Mouse (Mus musculus) thymus, postnatal 25 days (tissue): ENCODE data around the gene 1810013L24Rik.
"Not testable (repeated sequence)": the region's sequence is repeated elsewhere in the genome, so short reads cannot be mapped to it uniquely, and the experiment has no call there.

Experiments
- DNase-seq: peaks from one replicate; pipeline ENCODE4 v3.0.0; 2022

1810013L24Rik gene

DNA sequence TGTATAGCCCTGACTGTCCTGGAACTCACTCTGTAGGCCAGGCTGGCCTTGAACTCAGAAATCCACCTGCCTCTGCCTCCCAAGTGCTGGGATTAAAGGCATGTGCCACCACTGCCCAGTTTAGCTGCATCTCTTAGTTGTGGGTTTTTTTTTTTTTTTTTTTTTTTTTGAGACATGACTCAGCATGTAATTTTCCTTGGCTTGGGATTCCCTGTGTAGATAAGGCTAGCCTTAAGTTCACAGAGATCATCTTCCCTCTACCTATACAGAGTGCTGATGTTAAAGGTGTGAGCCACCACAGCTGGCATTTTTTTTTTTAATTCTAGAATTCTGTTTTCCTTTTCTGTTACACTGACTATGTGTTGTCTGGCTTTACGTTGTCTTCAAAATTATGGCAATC, 7.7 kb downstream of the 1810013L24Rik start:
- no peak for DNase-seq

DNA sequence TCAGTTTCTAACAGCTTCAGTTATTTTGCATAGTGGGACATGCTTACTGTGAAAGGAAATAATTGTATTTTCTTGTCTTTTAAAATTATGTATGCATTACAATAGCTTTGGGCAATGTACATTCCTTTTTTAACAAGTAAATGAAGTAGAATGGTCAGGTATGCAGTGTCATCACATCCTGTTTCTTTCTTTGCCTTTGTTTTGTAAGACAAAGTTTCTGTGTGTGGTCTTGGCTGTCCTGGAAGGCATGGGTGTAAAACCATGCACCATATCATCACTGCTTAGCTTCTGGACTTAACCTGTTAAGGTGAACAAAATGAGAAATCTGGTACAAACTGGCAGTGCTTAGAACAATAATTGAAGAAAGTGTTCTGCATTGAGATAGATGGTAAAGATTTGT, 9.0 kb downstream of the 1810013L24Rik start:
- DNase-seq = no peak

DNA sequence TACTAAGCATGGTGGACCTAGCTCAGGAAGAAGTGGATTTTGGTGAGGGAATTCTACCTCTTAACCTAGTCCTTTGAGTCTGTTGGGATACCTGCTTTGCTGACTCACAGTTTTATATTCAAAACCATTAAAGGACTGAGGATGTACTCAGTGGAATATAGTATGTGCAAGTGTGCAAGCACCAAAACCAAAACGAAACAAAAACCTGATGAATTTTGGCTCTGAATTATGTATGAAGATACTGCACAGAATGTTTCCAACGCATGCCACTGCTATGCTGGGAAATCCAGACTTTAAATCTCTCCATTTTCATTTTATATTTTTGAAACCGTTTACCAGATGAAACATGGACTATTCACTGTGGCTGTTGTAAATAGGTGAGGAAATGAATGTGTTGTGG, 10.7 kb downstream of the 1810013L24Rik start:
- DNase-seq = no peak

DNA sequence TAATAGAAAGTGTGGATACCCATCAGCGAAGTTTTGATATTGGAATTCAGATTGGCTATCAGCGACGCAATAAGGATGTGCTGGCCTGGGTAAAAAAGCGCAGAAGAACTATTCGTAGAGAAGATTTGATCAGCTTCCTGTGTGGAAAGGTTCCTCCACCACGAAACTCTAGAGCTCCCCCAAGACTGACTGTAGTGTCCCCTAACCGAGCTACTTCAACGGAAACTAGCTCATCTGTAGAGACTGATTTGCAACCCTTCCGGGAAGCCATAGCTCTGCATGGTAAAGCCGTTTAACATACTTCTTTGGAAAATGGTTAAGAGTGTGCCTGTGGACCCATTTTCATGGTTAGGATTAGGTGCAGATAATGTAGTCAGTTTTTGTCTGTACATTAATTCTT, 13.1 kb downstream of the 1810013L24Rik start:
- no peak for DNase-seq

DNA sequence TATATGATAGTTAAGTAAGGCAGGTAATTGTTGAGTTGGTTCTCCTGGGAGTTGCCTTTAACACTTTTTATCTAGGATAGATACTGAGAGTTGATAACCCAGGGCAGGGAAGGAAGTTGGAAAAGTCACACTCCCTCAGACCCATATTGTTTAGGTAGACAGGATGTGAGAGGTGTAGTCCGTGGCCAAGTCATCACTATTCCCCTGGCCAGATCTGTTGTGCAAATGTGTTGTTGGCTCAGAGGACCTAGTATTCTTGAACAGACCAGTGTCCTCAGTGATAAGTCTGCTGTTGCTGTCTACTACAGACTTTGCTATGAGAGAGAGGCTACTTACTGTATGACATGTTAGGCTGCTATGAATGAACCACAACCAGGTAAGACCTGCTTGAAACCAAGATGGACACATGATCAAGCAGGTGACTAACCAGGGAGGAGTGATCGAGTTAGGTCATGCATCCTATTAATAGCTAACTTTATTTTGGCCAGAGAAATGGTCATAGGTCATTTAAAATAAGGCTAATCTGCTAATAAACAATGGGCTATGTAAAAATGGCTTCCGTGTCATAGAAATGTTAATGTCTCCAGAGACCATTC, 13.8 kb downstream of the 1810013L24Rik start:
- DNase-seq = no peak

DNA sequence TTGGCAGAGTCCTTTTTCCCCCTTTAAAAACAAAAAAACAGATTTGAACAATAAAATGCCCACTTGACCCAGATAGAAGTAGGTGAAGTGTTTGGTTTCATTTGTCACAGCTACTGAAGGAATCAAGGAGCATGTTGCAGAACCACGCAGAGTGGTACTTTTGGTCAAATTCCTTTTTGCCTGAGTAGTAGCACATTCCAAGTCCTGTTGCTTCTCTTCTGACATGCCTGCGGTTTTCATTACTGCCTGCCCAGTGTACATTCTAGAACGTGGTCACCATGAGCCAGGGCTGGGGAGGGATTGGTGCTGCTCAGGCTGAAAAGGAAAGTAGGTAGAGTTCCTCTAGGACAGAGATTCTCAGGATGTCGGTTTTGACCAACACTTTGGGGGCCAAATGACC, 16.1 kb downstream of the 1810013L24Rik start:
- DNase-seq = no peak

DNA sequence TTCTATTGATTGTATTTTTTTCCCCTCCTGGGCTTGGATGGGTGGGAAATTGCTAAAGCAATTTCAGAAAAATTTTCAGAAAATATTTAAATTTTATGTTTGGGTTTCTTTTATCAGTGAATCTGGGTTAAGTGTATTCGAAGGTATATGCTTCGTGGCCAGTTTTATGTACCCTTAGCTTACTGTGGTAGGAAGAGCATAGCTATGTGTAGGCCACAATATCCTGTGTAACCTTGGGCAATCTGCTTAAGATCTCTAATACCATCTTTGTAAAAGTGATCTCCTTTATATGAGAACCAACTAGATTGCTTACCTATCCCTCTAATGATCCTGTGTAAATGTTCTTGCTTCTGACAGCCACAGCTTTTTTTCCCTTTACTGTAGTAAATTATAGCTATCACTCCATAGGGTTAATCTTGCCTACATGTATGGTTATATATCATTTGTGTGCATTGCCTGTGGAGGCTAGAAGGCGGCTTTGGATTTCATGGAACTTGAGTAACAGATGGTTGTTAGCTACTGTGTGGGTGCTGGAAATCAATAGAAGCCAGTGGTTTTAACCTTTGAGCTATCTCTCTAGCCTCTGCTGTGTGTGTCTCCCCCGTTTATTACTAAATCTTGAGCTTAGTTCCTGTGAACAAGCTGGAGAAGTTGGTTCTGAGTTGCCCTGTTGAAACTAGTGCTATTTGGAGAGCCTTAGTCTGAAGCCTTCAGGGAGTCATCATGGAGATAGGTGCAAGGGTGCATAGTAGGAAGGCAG, 18.6 kb downstream of the 1810013L24Rik start:
- DNase-seq = no peak

DNA sequence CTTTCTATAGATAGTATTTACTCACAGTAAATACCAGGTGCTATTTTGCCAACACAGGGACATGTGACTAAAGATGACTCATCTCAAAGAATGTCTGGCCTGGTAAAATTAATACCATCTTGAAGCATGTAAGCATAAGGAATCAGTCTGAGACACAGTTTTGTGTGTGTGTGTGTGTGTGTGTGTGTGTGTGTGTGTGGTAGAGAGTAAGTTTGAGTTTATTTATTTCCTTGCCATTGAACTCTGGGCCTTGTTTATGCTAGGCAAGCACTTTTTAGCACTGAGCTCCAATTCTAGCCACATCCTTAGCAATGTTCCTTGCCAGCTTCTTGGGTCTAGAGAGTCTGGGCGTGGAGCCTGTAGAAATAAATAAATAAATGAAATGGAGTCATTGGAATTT, 20.0 kb downstream of the 1810013L24Rik start:
- DNase-seq = no peak

DNA sequence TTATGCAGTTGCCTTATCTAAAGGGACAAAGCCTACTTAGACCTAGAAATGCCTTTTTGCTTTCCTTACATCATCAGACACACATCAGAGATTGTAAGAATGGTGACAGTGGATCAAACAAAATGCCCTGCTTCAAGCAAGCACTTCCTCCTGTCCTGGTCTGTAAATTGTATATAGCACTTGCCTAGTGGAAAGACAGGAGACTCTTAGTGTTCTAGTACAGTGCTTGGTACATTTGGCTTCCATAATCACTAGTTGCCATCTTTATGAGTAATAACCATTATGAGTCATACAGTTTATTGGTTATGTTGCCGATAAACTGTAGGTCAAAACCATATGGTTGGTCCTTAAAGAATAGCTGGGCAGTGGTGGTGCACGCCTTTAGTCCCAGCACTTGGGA, 25.2 kb downstream of the 1810013L24Rik start:
- DNase-seq = no peak

DNA sequence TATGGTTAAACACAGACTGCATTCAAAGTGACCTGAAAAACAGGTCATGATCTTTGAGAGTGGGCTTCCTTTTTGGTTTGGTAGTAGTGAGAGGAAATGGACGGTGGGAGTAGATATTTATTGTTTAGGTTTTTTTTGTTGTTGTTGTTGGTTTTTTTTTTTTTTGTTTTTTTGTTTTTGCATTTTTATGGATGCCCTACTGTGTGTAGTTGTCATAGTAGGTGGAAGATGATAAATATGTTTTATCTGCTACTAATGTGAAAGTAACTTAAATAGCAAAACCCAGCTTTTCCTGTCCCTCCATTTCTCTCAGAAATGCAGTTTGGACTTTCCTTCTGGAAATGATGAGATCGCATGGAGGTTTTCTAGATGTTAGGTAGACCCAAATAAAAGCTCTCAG, 26.9 kb downstream of the 1810013L24Rik start:
- no peak for DNase-seq

DNA sequence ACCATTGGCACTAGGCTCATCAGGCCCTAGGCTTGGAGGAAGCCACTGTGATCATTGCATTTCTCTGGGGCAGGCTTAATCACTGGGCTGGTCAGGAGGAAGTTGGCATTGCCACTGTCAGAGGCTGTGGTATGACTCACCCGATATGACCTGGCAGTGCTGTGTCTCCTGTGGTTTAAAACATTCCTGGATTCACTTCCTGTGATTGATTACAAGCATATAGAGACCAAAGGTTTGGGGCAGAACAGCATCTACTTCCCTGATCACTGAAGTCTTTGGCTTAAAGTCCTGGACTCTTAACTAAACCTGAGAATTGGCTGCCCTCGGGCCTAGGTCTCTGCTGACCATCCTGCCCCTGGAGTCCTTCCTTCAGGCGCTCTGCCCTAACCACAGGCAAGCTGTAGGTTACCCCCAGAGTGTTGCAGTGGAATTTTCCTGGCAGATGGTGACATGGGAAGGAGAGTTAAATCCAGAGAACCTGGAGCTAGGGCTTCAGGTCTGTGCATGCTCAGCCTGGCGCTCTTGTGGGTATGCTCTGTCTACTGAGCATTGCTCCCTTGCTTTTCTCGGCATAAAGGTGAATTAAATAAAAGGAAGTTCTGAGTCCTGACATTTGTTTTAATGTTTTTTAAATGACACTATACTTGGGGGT, 32.6 kb downstream of the 1810013L24Rik start:
- no peak for DNase-seq

DNA sequence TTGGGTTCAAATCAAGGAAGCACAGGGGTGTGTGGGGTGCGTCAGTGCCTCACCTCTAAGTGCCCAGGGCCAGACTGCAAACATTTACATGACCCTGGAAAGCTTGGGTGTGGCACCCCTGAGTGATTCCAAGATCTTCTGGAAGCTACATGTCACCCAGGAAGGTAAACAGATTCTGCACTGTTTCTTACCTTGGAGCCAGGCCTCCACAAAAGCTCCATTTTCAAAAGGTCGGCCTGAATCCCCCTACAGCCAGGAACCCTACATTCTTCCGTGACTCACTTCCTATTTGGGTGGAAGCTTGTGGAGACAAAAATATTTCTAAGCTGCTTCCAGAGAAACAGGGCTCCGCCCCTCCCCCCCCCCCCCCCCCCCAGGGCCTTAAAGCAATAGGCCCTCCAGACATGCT, 34.3 kb downstream of the 1810013L24Rik start:
- no peak for DNase-seq

DNA sequence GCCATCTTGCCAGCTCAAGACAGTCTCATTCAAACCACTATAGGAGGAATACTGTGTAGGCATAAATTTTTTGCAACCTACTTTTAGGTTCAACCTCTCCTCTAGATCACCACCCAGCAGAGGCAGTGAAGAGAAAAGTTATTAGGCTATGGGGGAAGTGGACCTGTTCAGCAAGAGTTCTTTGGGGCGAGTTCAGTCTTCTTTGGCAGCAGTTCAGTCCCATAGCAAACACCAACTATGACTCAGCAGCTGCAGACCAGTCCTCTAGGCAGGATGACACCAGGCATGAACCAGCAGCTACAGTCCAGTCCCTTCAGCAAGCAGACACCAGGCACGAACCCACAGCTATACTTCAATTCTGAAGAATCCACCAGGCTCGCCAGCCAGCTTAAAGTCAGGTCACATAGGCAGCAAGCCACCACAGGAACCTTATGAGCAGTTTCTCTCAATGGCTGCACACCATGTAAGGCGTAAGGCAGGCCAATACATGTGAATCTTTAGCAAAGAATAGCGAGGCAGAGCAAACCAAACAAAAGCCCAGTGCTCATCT, 37.6 kb downstream of the 1810013L24Rik start:
- DNase-seq = no peak

DNA sequence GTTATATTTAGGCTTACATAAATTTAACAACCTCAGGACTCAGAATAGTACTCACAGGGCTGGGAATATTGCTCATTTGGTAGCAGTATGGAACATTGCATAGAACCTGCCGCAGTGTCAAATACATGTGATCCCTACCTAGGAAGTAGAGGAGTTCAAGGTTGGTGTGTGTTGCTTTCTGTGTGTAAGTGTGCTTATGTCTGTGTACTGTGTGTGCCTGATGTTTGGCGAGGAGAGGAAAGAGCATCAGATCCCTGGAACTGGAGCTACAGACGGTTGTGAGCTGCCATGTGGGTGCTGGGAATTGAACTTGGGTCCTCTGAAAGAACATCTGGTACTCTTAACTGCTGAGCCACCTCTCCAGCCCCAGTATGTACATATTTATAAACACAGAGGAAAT, 38.6 kb downstream of the 1810013L24Rik start:
- no peak for DNase-seq

DNA sequence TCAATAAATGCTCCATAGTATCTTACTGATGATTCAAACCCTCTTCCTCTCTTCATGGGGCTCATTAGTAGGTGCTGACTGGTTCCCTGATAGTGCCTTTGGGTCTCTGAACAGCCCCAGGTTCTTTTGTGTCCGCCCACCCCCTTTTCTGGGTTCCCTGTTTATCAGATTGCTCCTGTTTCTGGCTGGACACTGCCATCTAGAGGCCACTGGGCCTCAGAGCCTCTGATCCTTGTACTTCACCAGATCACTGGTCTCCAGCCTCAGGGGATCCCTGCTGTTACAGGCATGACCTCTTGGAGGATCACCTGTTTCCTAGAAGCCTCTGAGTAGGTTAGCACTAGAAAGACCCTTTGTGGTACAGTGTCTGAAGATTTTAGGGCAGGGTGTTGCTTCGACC, 39.8 kb downstream of the 1810013L24Rik start:
- peak; percentile 72 for DNase-seq

DNA sequence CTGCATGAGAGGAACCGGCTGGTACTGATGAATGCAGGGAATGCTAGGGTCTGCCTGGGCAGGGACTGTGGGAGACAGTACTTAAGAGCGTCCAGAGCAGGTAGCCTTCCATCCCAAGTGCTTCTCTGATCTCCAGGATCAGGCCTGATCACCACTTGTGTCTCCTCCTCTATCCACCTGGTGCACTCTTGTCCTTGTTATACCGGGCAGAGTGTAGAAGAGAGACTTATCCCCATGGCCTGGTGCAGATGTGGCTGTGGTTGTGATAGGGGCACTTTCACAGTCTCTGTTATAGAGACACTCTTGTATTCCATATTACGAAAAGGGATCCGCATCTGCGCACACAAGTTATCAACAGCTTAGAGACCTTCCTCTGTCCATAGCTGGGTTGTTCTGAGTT, 41.5 kb downstream of the 1810013L24Rik start:
- no peak for DNase-seq

DNA sequence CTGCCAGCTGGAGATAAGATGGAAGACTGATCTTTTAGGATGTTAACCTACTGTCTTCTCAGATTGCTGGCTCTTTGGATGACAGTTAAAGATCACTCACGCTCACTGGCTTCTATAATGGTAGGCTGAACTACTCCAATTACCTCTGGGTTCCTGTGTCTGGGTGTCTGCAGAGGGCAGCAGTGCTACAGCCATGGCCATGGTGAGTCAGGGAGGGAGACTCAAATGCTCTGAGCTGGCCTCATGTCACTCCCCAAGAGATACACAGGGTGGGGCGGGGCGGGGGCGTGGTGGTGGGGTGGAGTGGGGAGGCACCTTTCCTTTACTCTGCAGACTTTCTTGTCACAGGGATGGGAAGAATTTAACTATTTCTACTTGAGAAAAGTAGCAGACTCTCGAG, 42.1 kb downstream of the 1810013L24Rik start:
- DNase-seq = no peak

DNA sequence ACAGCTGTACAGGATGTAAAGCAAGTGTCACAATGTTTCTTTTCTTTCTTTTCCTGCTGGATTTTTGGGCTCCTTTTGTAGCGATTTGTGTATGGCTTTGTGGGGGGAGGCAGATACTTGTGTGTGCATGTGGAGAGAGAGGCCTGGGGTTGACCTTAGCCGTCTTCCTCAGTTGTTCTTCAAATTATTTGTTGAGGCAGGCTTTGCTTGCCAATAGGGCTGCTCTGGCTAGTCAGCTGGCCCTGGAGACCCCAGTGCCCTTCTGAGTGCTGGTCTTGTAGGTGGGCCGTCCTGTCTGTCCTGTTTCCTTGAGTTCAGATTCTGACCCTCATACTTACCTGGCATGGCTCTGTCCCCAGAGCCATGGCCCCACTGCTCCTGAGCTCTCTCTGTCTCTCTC, 42.6 kb downstream of the 1810013L24Rik start:
- no peak for DNase-seq

DNA sequence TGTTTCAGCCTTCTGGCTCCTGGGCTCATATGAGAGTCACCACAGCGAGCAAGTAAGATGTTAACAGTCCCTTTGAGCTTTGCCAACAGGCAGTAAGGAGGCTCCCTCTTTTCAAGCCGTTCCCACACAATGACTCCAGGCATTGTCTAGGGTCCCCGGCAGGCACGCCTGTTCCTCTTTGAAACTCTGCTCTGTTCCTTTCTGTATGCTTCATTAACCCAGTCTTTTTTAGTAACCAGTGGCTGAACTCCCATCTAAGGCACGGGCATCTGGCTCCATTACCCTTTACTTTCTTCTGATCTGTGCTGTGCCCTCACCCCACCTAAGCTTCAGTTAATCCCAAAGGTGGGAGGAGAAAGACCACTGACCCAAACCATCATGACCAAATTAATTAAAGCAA, 50.2 kb downstream of the 1810013L24Rik start:
- DNase-seq = no peak

DNA sequence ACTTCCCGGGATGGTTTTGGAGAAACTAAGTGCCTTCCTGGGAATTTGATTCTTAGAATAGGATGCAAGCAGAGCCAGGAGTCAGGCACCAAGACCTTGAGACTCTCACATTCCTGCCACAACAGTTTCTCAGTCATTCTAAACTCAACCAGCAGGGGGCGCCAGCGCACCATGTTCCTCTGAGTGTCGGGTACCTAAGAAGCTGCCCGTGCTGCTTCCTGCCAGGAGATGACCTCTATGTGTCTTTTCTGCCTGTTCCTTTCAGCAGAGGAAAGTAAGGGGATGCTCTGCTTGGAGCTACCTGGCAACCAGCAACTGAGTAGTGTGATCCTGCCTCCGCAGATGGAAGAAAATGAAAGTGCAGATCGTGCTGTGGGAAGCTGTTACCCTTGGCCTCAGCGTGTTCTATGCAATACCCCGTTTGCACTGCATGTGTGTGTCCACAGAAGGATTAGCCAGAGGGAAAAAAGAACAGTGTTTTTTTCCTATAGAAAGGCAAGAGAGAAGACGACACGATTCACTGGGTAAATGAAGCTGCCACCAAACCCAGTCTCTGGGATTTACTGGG, 53.9 kb downstream of the 1810013L24Rik start:
- peak; percentile 79 for DNase-seq

DNA sequence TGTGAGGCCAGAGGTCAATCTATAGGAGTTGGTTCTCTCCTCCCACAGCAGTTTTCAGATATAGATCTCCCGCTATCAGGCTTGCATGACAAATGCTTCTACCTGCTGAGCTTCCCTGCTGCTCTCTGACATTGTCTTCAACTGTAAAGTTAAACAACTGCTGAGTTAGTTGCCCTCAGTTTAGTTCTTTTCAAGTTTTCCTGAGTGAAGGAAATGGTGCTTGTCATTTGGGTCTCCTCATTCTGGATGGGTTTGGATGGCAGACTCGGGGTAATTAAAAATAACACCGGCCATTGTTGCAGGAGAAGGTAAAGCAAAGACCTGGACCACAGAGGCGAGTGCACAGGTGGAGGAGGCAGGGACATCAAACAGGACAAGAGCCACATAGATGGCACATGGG, 64.3 kb downstream of the 1810013L24Rik start:
- DNase-seq = not testable (repeated sequence)

DNA sequence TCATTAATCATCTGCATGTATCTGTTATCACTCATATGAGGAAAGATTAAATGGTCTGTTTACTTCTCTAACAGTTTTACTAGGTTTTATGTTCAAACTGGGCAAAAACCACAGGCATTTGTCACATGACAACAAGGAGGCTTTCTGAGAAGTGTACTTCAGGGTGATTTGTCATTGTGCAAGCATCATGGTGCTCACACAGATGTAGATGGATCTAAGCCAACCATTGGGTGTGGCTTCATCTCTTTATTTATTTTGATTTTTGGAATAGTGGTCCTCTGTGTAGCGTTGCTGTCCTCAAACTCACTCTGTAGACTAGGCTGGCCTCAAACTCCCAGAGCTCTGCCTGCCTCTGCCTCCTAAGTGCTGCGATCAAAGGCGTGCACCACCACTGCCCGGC, 65.4 kb downstream of the 1810013L24Rik start:
- no peak for DNase-seq

DNA sequence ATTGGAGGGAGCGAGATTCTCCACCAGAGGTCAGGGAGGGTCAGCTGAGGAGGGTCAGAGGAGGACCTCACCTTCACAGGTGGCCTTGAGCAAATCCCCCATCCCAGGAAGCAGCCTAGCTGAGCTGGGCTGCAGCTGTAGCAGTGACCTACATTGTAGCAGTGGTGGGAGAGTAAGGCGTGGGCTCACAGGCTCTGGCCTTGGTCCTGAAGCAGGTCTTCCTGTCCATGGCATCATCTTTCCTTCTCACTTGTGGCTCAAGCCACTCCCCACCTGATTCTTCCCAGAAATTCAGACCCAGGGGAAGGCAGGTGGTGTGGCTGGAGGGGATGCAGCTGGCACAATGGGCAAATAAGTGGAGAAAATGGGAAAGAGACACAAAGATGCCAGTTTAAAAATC, 76.2 kb downstream of the 1810013L24Rik start:
- DNase-seq = not testable (repeated sequence)
